Mouse (Mus musculus): ENCODE results near the gene Lrguk.

DNA sequence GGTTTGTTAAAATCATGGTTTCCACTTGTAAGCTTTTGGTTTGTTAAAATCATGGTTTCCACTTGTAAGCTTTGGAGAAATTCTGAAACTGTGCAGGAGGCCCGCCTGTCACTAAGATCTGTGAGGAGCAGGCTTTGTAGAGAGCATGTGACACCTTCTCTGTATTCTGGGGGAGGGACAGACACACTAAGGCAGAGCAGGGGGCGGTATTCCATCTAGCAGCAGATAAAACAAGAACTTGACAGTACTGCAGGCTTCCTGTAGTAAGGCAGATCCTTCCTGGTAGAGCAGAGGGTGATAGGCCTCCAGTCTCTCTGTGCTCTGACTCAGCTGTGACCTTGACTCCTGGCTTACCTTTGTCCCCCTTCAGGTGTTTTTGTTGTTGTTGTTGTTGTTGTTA lies 100.0 kb downstream of the Lrguk start:
- TF ChIP-seq CTCF (IDR thresholded peaks at IDR 0.05; ENCODE audit: borderline replicate concordance, insufficient read depth, low read depth, low read length) (no peak), POLR2A (IDR thresholded peaks at IDR 0.05; ENCODE audit: borderline replicate concordance, insufficient read depth, low read length) (no peak)
